Mouse (Mus musculus): ENCODE results near the gene Bri3.

The Bri3 gene

DNA sequence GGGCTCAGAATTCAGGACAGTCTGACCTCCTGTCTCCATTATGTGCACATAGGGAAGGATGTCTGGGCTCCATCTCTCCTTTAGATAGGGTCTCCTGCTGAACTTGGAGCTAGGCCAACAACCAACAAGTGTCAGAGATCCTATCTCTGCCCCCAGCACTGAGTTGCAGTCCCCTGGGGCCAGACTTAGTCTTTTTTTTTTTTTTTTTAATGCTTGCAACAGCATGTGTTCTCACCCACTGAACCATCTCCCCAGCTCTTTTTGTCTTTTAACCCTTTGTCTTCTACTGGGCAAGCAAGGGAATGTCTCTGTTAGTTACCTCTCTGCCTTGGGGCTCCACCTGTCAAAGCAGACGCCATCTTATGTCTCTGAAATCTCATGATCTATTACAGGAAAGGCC is 5.3 kb upstream of the Bri3 start:
- DNase-seq = no peak

DNA sequence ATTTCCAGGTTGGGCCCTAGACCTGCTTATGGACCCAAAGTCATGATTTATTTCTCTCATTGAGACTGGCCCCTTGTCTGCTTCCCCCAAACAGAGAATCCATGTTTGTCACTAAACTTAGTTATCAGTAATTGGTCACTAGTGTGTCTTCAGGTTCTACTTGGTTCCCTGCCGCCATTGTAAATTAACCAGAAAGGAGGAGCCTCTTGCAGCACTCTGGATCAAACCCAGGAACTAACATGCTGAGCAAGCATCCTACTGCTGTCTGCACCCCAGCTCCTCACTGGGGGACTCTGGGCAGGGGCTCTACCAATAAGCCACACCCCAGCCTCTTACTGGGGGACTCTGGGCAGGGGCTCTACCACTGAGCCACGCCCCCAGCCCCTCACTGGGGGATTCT is 1.4 kb downstream of the Bri3 start:
- DNase-seq = no peak

DNA sequence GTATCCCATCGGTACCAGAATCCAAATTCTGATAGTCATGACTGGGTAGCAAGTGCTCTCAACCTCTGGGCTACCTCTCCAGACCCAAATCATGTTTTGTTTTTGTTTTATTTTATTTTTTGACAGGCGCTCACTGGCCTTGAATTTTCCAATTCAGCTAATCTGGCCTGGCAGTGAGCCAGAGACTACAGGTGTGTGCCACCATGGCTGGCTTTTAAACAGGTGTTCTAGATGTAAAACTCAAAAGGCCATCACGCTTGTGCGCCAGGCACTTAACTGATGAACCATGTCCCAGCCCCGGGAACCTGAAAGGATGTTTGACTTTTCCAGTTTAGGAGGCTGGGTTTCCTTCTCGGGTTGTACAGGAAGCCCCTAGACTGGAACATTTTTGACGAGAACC is 2.4 kb downstream of the Bri3 start:
- DNase-seq = no peak

DNA sequence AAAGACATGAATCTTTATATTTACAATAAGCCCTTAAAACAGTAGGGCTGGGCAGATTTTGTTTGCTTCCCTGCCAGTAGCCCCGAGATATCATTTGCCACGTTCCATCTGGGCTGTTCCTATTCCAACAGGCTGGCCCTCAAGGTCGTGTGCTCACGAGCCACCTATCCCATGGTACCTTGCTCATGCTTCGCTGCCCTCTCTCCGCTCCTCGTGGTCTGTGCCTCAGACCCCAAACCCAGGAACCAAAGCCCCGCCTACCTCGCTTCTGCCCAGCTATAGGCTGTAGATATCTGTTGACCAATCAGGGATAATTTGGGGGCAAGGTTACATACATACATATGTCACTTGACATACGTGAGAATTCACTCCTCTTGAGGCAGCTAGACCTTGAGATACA is 3.1 kb downstream of the Bri3 start:
- DNase-seq = no peak

DNA sequence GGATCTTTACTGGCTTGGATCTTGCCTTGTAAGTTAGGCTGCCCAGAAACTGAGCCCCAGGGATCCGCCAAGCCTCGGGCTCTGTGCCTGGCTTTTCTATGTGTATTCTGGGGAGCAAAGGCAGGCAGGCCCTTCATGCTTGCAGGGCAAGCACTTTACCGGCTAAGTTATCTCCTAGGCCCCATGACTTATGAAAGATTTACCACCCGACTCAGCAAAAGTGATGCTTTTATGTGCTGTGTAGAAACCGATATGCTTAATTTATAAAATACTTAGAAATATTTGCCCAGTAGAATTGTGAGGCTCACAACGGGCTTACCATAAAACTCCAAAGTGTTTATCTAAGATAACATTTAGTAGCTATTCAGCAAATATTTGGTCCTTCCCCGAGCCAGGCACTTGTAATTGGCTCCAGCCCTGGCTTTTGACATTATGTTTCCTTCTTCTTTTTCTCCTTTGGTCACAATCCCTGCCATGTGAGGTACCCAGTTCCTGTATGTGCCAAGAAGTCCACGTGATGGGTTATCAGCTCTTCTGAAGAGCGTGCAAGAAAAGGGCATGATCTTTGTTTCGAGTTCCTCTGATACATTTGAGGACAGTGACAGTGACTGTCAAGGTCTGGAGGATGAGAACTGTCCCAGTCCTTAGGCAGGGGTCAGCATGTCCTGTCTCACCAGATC is 3.8 kb downstream of the Bri3 start:
- no peak for DNase-seq

DNA sequence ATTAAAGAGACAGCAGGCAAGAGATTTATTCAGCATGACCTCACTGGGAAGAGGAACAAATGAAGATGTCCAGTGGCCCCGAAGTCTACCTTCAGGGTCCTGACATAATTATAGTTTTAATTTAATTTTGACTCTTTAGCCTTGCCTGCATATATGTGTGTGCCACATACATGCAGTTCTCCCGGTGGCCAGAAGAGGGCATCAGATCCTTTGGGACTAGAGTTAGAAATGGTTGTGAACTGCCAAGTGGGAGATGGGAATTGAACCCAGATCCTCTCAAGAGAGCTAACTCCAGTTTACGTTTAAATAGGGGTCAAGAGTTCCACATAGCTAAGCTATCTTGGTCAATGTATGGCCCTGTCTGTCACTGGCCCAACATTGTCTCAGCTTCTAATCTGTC is 5.6 kb downstream of the Bri3 start:
- no peak for DNase-seq

DNA sequence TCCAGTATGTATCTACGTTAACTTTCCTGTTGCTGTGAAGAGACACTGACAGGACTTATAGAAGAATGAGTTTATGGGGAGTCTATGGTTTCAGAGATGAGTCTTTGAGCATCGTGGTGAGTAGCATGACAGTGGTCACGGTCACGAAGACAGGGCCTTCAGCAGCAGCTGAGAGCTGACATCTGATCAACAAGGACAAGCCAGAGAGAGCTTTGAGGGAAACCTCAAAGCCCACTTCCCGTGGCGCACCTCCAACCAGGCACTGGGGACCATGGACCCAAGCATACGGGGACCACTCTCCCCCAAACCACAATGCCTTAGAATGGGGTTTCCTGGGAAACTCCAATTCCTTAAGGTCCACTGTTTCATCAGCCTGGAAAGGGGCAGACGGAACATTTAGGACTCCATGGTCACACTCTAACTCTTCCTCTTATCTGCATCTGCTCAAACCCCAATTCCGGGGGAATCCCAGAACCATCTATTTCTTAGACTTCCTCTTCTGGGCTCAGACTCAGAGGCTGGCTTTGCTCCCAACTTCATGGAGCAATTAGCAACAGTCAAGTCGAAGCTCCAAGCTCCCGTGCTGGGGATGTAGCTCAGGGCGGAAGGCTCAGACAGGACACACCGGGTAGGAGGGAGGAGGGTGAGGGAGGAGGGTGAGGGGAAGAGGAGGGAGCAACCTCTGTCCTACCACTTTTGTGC is 7.8 kb downstream of the Bri3 start:
- DNase-seq = no peak

DNA sequence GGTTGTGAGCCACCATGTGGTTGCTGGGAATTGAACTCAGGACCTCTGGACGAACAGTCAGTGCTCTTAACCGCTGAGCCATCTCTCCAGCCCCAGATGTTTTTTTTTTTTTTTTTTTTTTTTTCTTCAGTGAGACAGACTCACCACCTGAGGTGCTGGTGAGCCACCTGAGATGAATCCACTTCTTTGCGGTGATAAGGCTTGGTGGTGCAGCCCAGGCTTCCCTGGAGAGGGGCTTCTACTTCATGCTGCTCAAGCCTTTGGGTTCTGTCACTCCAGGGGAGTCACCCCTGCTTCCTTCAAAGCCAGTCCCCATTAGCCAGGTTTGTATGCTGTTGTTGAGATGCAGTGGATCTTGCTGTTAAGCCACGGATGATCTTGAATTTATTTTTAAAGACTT is 9.0 kb downstream of the Bri3 start:
- DNase-seq = no peak

DNA sequence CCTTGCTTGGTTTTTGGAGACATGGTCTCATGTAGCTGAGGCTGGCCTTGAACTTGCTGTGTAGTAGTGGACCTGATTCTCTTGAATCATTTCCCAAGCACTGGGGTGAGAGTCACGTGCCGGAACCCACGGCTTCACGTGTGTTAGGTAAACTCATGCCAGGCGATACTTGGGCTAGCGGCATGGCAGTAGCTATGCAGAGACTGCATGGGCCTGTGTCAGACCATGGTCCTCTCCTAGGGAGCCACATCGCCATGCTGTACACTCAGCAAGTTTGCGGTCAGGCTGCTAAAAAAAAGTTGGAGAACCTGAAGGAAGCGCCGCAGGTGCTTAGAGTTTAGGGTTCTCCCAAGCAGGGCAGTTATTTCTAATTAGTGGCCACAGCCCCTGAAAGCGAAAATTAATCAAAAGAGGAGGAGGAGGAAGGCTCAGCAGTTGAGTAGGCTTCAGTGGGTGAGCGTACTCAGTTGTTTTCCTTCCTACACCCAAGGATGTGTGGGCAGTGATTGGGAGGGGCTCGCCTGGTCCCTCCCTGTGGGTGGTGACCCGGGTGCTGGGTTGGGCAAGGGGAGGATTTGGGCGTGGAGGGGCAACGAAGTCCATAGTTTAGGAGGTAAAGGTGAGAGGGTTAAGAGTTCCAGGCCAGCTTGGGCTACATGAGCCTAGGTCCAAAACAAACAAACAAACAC is 10.0 kb downstream of the Bri3 start:
- DNase-seq = peak; percentile 41

DNA sequence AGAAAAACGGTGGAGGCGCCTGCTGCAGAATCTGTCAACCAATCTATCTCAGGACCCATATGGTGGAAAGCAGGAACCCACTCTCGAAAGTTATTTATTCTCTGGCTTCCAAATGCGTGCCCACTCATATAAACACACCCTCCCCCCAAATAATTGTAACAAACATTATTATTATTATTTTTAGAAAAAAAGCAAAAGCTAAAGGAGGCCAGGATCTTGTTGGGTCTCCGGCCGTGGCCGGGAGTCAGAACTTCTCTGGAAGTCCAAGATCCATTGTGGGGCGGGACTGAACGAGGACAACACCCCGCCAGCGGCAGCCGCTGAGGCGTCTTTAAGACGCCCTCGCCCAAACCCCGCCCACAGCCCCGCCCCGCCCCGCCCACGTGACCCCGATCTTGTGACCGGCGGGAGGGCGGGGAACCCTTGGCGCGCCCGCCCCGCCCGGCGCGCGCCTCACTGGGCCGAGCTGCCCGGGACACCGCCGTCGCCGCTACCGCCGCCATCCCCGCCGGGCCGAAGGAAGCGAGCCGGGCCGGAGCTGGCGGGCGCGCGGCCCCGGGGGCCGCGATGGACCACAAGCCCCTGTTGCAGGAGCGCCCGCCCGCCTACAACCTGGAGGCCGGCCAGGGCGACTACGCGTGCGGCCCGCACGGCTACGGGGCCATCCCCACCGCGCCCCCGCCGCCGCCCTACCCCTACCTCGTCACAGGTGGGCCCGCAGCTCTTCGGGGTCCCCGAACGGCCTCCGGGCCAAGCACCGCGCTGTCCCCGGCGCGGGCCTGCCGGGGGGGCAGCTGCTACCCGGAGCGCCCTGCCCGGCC is 10.8 kb downstream of the Bri3 start:
- peak; percentile 95 for DNase-seq

DNA sequence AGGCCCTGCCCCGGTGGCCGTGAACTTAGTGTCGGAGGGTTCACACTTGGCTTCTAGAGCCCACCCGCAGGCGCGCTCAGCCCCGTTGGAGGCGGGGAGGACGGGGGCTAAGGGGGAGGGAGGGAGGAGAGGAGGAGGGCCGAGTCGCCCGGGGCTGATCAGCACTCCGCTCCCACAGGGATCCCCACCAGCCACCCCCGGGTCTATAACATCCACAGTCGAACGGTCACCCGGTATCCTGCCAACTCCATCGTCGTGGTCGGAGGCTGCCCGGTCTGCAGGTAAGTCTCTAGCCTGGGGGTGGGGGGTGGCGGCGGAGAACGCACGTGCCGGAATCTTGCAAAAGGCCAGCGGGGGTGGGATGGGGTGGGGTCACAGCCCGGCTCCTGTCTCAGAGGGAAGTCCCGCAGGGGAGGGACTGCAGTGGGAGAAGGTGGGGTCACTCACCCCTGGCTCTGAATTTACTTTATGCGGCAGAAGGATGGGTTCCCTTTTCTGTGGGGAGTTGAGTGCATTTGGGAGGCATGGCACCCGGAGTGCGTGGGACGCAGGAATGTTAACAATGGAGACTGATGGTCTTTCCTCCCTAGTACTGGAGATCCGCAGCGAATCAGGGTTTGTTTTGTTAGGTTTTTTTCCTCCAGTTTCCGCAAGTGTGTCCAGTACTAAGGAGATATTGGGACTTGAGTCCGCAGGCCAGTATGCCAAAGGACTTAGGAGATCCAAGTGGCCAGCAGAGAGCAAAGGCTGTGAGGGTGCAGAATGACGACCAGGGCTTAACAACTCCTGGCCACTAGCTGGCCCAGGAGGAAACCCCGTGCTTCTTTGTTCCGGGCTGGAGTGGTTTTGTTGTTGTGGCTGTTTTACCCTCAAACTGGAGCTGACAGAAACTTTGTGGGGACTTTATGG is 11.6 kb downstream of the Bri3 start:
- DNase-seq = peak; percentile 80

DNA sequence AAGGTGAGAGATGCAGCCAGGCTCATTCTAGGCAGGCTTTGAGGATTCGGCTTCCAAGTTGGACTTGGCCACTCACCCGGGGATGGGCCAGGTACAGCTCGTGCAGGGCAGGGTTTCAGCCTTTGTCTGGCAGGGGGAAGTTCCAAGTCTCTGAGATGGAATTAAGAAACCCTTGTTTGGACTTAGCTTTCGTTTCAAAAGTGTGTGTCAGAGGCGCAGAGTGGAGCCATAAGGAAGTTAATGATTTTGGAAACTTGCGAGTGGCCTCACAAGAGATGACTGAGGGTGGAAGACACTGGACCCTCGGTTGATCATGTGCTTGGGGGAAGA is 12.3 kb downstream of the Bri3 start:
- DNase-seq = no peak

DNA sequence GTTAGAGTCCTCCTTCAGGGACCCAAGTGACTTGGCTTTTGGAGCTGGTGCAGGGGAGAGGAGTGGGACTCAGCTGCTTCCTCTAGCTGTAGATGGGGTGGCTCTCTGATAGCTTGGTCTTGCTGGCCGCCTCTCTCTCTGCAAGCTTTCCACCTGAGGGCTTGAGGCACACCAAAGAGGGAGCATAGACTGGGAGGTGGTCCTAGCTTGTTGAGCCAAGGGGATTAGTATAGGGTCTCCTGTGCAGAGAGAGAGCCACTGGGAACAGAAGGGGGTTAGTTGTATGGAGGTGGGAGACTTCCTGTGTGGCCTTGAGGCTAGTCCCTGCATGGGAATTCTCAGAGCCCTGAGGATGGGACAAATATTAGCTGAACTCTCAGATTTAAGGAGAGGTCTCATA is 12.7 kb downstream of the Bri3 start:
- peak; percentile 20 for DNase-seq

DNA sequence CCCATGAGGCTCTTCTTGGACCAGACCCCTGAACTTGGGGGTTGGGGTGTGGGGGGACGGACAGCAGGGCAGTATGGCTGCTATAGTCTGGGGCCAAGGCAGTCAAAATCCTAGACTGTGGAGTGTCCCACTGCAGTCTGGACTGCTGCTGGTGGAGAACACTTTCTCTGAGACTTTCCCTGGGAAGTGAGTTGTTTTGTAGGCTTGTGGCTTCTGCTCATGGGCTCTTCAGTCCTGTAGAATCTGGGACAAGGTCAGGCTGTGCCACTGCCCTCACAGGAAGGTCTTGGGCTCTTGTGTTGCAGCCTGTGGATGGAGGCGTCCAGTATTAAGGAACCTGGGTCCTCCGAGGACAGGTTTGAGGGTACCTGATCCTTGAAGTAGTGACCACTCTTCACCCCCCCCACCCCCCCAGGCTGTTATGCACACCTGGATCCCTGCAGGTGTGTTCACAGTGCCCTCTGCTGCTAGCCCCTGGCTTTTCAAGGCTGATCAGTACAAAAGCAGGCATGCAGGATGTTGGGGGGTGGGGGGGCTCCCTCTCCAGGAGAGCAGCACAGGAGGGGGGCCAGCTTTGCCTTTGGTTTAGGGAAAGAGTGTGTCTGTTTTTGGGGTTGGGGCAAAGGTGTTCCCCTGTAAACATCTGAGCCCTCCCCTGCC is 13.3 kb downstream of the Bri3 start:
- DNase-seq = no peak

DNA sequence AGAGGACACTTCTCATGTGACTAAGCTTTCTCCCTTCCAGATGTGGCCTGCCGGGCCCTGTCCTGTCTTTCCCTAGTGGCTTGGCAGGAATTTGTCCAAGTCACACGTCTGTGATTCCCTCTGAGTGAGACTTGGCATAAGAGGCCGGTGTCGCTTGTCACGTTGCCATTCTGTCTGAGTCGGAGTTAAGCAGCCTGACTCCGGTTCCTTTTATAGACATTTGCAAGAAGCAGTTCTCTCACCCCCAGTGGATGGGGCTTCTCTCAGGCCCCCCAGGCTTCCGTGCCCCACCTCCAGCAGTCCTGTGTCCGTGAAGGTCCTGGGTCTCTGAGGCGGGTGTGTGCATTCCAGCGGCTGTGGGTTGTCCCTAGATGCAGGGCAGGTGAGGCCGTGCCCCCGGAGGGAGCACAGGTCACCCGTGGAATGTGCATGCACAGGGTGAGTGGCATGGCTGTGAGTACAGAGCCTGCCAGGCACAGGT is 13.9 kb downstream of the Bri3 start:
- DNase-seq = no peak

DNA sequence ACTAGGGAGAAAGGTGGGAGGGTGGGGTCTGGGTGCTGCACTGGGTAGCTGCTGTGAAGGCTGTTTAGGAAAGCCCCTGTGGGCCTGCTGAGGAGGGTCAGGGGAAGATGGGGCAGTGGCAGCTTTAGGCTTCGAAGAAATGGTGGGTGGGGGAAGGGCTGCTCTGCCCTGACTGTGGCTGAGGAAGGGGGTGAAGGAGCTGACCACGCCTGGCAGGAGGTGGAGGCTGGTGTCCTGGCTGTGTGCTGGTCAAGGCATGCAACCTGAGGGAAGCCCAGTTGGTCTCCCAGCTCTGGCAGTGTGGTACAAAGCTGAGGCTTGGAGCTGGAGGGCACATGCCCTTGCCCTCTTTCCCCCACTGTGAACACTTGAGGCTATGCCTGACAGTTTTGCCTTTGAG is 14.4 kb downstream of the Bri3 start:
- no peak for DNase-seq

DNA sequence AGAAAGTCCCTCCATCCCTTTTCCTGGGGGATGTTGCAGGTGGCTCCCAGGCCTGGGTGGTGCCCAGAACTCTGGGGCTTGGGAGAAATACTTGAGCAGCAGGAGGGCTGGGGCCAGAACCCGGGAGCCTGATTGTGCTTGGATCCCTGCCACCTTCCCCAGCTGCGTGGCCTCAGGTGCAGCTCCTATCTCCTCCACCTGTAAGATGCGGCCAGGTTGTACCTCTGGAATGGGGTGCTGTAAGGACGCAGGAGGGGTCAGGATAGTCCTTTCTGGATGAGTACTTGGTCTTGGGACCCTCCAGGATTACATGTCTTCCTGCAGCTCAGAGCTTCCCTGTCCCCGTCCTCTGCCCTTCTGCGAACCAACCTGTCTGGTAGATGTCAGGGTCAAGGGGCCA is 15.0 kb downstream of the Bri3 start:
- no peak for DNase-seq

DNA sequence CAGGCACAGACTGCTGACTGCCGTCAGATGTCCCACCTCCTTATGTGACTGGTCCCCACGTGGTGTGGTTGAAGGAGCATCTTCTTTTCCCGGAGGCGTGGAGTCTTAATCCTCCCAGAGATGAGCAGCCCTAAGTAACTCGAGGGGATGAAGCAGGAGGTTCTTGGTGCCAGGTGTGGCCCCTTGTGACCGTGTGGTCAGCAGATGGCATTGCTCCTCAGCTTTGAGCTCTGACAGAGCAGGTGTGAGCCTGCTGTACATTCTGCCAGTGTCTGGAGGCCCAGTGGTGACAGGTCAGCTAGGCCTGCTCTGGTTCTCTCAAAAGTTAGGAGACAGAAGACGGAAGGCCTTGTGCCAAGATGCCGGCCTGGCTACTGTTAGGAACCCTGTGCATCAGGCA is 16.2 kb downstream of the Bri3 start:
- DNase-seq = no peak

DNA sequence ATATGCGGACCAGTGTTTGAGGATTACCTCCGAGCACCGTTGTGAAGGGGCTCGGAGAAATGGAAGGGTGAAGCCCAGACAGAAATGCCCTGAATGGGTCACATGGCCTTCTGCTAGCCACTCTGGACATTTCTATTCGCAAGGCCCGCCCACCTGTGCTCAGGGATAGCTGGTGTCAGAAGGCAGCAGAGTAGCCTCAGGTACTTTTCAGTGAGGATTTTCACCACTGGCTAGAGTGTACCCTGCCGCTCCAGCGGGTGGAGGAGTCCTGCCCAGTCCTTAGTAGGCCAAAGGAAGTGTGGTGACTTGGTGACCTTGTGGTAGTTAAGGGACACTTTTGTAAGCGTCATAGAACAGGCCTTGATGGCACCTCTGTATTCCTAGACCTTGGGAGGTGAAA is 17.1 kb downstream of the Bri3 start:
- no peak for DNase-seq

DNA sequence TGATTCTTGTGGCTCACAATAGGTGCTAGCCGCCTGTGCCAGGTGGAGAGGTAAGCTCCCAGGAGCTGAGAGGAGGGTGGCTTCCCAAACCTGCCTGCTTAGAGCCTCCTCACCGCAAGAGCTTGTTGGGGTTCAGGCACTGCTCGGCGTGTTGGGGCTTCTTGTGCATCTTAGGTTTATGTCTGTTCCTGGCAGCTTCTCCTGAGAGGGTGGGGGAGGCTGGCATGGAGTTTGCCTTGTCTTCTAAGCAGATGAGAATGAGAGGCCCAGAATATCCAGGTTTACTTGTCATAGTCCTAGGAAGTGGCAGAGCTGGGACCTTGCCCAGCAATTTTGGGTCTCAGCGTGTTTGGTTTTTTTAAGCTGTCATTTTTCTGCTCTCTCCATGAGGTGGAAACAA is 17.6 kb downstream of the Bri3 start:
- DNase-seq = no peak

DNA sequence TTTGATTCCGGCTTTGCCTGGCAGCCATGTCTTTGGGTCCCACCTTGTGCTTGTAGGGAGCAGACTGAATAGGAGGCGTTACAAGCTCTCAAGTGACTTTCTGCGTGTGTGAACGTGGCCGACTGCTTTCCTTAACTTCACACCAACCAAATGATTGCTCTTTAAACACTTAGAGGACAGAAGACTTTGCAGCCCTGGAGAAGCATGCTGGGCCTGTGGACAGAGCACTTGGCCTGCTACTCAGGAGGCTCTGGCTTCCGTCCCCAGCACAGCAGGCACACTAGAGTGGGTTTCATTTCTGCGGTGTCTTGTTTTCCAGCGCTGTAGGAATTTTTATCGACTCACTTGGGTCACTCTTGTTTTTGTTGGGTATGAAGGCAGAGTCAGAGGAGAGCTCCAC is 18.8 kb downstream of the Bri3 start:
- no peak for DNase-seq

DNA sequence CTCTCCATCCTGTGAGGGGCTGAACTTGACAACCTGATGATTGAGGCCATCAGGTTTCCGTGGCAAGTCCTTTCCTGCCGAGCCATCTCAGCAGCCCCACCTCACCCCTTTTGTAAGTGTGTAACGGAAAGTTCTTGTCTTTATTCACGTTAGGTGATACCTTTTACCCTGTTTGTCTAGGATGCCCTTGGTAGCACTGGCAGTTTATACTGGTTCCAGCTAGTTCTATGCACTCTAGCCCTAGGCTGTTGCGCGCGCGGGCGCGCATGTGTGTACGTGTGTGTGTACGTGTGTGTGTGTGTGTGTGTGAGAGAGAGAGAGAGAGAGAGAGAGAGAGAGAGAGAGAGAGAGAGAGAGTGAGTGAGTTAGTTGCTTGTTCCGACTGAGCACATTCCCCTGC is 19.3 kb downstream of the Bri3 start:
- no peak for DNase-seq

Measured in embryo, embryonic 11 days (tissue).